Comparison of ENCODE assay signal across 28 mouse cellular contexts in genomic region chr14:99427049-99427448, GRCm38 (mm10).
"Had no signal": no experiment of that assay in that cellular context is flagged by ENCODE, and none has a peak within 500 bp of the region (broad histone marks: within the 10 kb centered on the region; RNA-seq: fewer than 3 reads in every experiment).

No protein-coding gene starts in this region.

- H3K27ac ChIP-seq: gastrocnemius, adult 2 months; heart, embryonic 10.5 days; hindbrain, embryonic 10.5 days; hindbrain, embryonic 12.5 days; hindbrain, embryonic 14.5 days; intestine, embryonic 15.5 days; layer of hippocampus, adult 2 months; left cerebral cortex, adult 2 months; limb, embryonic 10.5 days; limb, embryonic 12.5 days; liver, embryonic 13.5 days; liver, embryonic 15.5 days had no signal

- H3K4me3 ChIP-seq: gastrocnemius, adult 2 months; heart, embryonic 10.5 days; heart, embryonic 12.5 days; hindbrain, embryonic 10.5 days; hindbrain, embryonic 12.5 days; intestine, embryonic 15.5 days; layer of hippocampus, adult 2 months; left cerebral cortex, adult 2 months; limb, embryonic 10.5 days; limb, embryonic 12.5 days; liver, embryonic 13.5 days; liver, embryonic 15.5 days had no signal

- H3K4me1 ChIP-seq: heart, embryonic 10.5 days; hindbrain, embryonic 10.5 days; hindbrain, embryonic 12.5 days; intestine, embryonic 15.5 days; limb, embryonic 10.5 days; limb, embryonic 12.5 days; liver, embryonic 13.5 days; liver, embryonic 15.5 days had no signal

- ATAC-seq: hindbrain, embryonic 16.5 days; inflammation-experienced regulatory T-cells, adult 6 months; intestine, embryonic 15.5 days; intestine, postnatal 0 days; liver, postnatal 0 days had no signal

- H3K4me2 ChIP-seq: heart, embryonic 12.5 days; hindbrain, embryonic 12.5 days; hindbrain, embryonic 14.5 days; intestine, embryonic 15.5 days; limb, embryonic 12.5 days; liver, embryonic 11.5 days; liver, embryonic 13.5 days; liver, embryonic 15.5 days had no signal

- H3K36me3 ChIP-seq: heart, embryonic 10.5 days; heart, embryonic 12.5 days; hindbrain, embryonic 10.5 days; hindbrain, embryonic 12.5 days; intestine, embryonic 15.5 days; limb, embryonic 10.5 days; limb, embryonic 12.5 days; liver, embryonic 13.5 days; liver, embryonic 15.5 days had no signal

- DNase-seq: gastrocnemius, adult 2 months; gastrocnemius, postnatal 10 days; gastrocnemius, postnatal 25 days; heart, adult 18-20 months; heart, postnatal 10 days; heart, postnatal 4 days; kidney, adult 2 months; kidney, postnatal 10 days; kidney, postnatal 25 days; kidney, postnatal 4 days; liver; liver, embryonic 13.5 days; liver, postnatal 0 days had no signal

- H3K27me3 ChIP-seq: heart, embryonic 12.5 days; hindbrain, embryonic 12.5 days; intestine, embryonic 15.5 days; limb, embryonic 12.5 days; liver, embryonic 13.5 days; liver, embryonic 15.5 days had no signal

- H3K9ac ChIP-seq: heart, embryonic 12.5 days; hindbrain, embryonic 12.5 days; hindbrain, embryonic 14.5 days; intestine, embryonic 15.5 days; limb, embryonic 12.5 days; liver, embryonic 13.5 days; liver, embryonic 15.5 days; liver, postnatal 0 days had no signal

- H3K9me3 ChIP-seq: heart, embryonic 10.5 days; heart, embryonic 12.5 days; hindbrain, embryonic 10.5 days; hindbrain, embryonic 12.5 days; intestine, embryonic 15.5 days; limb, embryonic 10.5 days; limb, embryonic 12.5 days; liver, embryonic 13.5 days; liver, embryonic 15.5 days had no signal
